Mouse (Mus musculus) neural tube, embryonic 12.5 days (tissue): ENCODE results near the gene Hbp1. TPM values are rescaled to one million over a fixed set of nuclear protein-coding genes. Genes with fewer than 3 reads are reported as not detected.
A peak's percentile ranks its signal among the peaks of the same experiment; 100 is the strongest.

Source experiments
- ATAC-seq: fragments of 200-750 bp; cut with Nextera tagmentation; 2 replicates; pipeline ENCODE4 v1.8.0; 2017; ENCODE audit warnings: low read depth, mild to moderate bottlenecking, moderate TSS enrichment, moderate library complexity; ENCODE audit not compliant: low FRiP score
- H3K27ac ChIP-seq: fragments of 300-500 bp; sonication (generic); 2 replicates; pipeline ENCODE4 v1.5.1; 2016
- H3K27me3 ChIP-seq: fragments of 300-500 bp; sonication (generic); replicated peaks from 2 replicates; pipeline ENCODE4 v1.6.1; 2016; ENCODE audit warnings: mild to moderate bottlenecking
- H3K36me3 ChIP-seq: fragments of 300-500 bp; sonication (generic); 2 replicates; pipeline ENCODE4 v1.6.1; 2016; ENCODE audit warnings: mild to moderate bottlenecking
- H3K4me1 ChIP-seq: fragments of 300-500 bp; sonication (generic); 2 replicates; pipeline ENCODE4 v1.6.1; 2016
- H3K4me2 ChIP-seq: fragments of 300-500 bp; sonication (generic); replicated peaks from 2 replicates; pipeline ENCODE4 v1.6.1; 2016; ENCODE audit warnings: mild to moderate bottlenecking
- H3K4me3 ChIP-seq: fragments of 300-500 bp; sonication (generic); 2 replicates; pipeline ENCODE4 v1.5.1; 2016
- H3K9ac ChIP-seq: fragments of 300-500 bp; sonication (generic); 2 replicates; pipeline ENCODE4 v1.6.1; 2016; ENCODE audit warnings: mild to moderate bottlenecking
- H3K9me3 ChIP-seq: fragments of 300-500 bp; sonication (generic); 2 replicates; pipeline ENCODE4 v1.6.1; 2016; ENCODE audit warnings: mild to moderate bottlenecking
- WGBS: fragments of 180-500 bp; shearing (Covaris S2); methylation state at CpG from one replicate; pipeline ENCODE4 v1.1.7; 2016; 5-methylcytosine and 5-hydroxymethylcytosine counted together
- polyA plus RNA-seq: library from polyadenylated mRNA; unstranded; fragments of >200 nt; fragmentation: Nextera tagmentation; extraction: Ambion mirVana; gene quantifications from 2 replicates; pipeline ENCODE4 v1.2.1, GENCODE M21; 2016

Gene Hbp1
- polyA plus RNA-seq, 1 experiment from 2014 or later: 95.8 TPM

- 0 out of 2 replicates have a peak, but pooled peaks cover 4% of the 10 kb centered on the region for H3K4me1 ChIP-seq
- H3K36me3 ChIP-seq: no peaks in the 10 kb centered on the region
- H3K27me3 ChIP-seq: no peaks in the 10 kb centered on the region
- H3K9ac ChIP-seq: no peak overlapping the region
- H3K27ac ChIP-seq: no peak overlapping the region
- H3K9me3 ChIP-seq: no peaks in the 10 kb centered on the region
- no peak overlapping the region for H3K4me2 ChIP-seq
- ATAC-seq: no peak
- 66% methylated on average over 12 of the region's 12 CpGs for WGBS
- H3K4me3 ChIP-seq: no peak overlapping the region
These were observed 27.4 kb upstream of the Hbp1 start for GRCm38 (mm10) chr12:31977613-31978195.

GRCm38 (mm10) chr12:31976544-31976943 is 26.2 kb upstream of the Hbp1 start:
- Histone ChIP-seq H3K4me1 (0 out of 2 replicates have a peak, but pooled peaks cover 4% of the 10 kb centered on the region), H3K4me3 (no peak overlapping the region), H3K27me3 (no peaks in the 10 kb centered on the region), H3K27ac (no peak overlapping the region), H3K9me3 (no peaks in the 10 kb centered on the region), H3K4me2 (no peak overlapping the region), H3K9ac (no peak overlapping the region), H3K36me3 (no peaks in the 10 kb centered on the region)
- ATAC-seq: no peak
- 53% methylated on average over 7 of the region's 7 CpGs for WGBS

- ATAC-seq: peak; percentile 86
- Histone ChIP-seq H3K9ac (no peak overlapping the region), H3K27ac (no peak overlapping the region), H3K4me2 (no peak overlapping the region), H3K27me3 (no peaks in the 10 kb centered on the region), H3K9me3 (no peaks in the 10 kb centered on the region), H3K36me3 (no peaks in the 10 kb centered on the region; the same call in 1 of the 2 replicates), H3K4me3 (no peak overlapping the region), H3K4me1 (0 out of 2 replicates have a peak, but pooled peaks cover 4% of the 10 kb centered on the region)
- WGBS: 61% methylated on average over 13 of the region's 13 CpGs
These were observed 23.3 kb upstream of the Hbp1 start for GRCm38 (mm10) chr12:31973473-31974172.

GRCm38 (mm10) chr12:31971547-31971946 is 21.2 kb upstream of the Hbp1 start:
- 84% methylated on average over 8 of the region's 8 CpGs for WGBS
- Histone ChIP-seq H3K36me3 (no peaks in the 10 kb centered on the region; the same call in 1 of the 2 replicates), H3K4me1 (0 out of 2 replicates have a peak, but pooled peaks cover 4% of the 10 kb centered on the region), H3K27me3 (no peaks in the 10 kb centered on the region), H3K4me3 (no peak overlapping the region), H3K4me2 (no peak overlapping the region), H3K9me3 (no peaks in the 10 kb centered on the region), H3K9ac (no peak overlapping the region), H3K27ac (no peak overlapping the region)
- ATAC-seq: no peak

GRCm38 (mm10) chr12:31969111-31969510 is 18.8 kb upstream of the Hbp1 start:
- no peaks in the 10 kb centered on the region for H3K27me3 ChIP-seq
- peaks cover 3% of the 10 kb centered on the region for H3K36me3 ChIP-seq
- 0 out of 2 replicates have a peak, but pooled peaks cover 4% of the 10 kb centered on the region for H3K4me1 ChIP-seq
- no peak overlapping the region for H3K4me3 ChIP-seq
- H3K9me3 ChIP-seq: no peaks in the 10 kb centered on the region
- 13% methylated on average over 1 of the region's 1 CpGs for WGBS
- no peak for ATAC-seq
- no peak overlapping the region for H3K9ac ChIP-seq
- no peak overlapping the region for H3K27ac ChIP-seq
- no peak overlapping the region for H3K4me2 ChIP-seq

GRCm38 (mm10) chr12:31967536-31967935 is 17.2 kb upstream of the Hbp1 start:
- no peak overlapping the region for H3K4me2 ChIP-seq
- WGBS: 4% methylated on average over 2 of the region's 2 CpGs
- H3K9me3 ChIP-seq: no peaks in the 10 kb centered on the region
- no peaks in the 10 kb centered on the region for H3K4me1 ChIP-seq
- H3K36me3 ChIP-seq: peaks cover 8% of the 10 kb centered on the region
- H3K9ac ChIP-seq: no peak overlapping the region
- H3K27ac ChIP-seq: no peak overlapping the region
- no peaks in the 10 kb centered on the region for H3K27me3 ChIP-seq
- peak; percentile 54; the same call in 1 of the 2 replicates for ATAC-seq
- no peak overlapping the region for H3K4me3 ChIP-seq

GRCm38 (mm10) chr12:31966405-31966804 is 16.1 kb upstream of the Hbp1 start:
- H3K27ac ChIP-seq: no peak overlapping the region
- no peak overlapping the region for H3K4me3 ChIP-seq
- H3K9me3 ChIP-seq: no peaks in the 10 kb centered on the region
- no peaks in the 10 kb centered on the region for H3K27me3 ChIP-seq
- 91% methylated on average over 4 of the region's 4 CpGs for WGBS
- H3K9ac ChIP-seq: no peak overlapping the region
- no peak overlapping the region for H3K4me2 ChIP-seq
- H3K4me1 ChIP-seq: no peaks in the 10 kb centered on the region
- no peak for ATAC-seq
- H3K36me3 ChIP-seq: peaks cover 8% of the 10 kb centered on the region

- no peaks in the 10 kb centered on the region for H3K9me3 ChIP-seq
- no peaks in the 10 kb centered on the region for H3K27me3 ChIP-seq
- H3K4me2 ChIP-seq: no peak overlapping the region
- peaks cover 8% of the 10 kb centered on the region for H3K36me3 ChIP-seq
- ATAC-seq: no peak
- WGBS: 90% methylated on average over 12 of the region's 12 CpGs
- H3K9ac ChIP-seq: no peak overlapping the region
- H3K4me3 ChIP-seq: no peak overlapping the region
- no peak overlapping the region for H3K27ac ChIP-seq
- H3K4me1 ChIP-seq: no peaks in the 10 kb centered on the region
These were observed 15.3 kb upstream of the Hbp1 start for GRCm38 (mm10) chr12:31965517-31966212.

- Histone ChIP-seq H3K9ac (no peak overlapping the region), H3K4me3 (no peak overlapping the region), H3K36me3 (peaks cover 8% of the 10 kb centered on the region; the same call in 1 of the 2 replicates), H3K27me3 (no peaks in the 10 kb centered on the region), H3K27ac (no peak overlapping the region), H3K9me3 (no peaks in the 10 kb centered on the region), H3K4me2 (no peak overlapping the region), H3K4me1 (no peaks in the 10 kb centered on the region)
- 78% methylated on average over 6 of the region's 6 CpGs for WGBS
- ATAC-seq: no peak
These were observed 13.7 kb upstream of the Hbp1 start for GRCm38 (mm10) chr12:31964074-31964473.

- 88% methylated on average over 4 of the region's 4 CpGs for whole genome bisulfite sequencing
- Histone ChIP-seq H3K27ac (no peak overlapping the region), H3K27me3 (no peaks in the 10 kb centered on the region), H3K9me3 (no peaks in the 10 kb centered on the region), H3K4me1 (no peaks in the 10 kb centered on the region), H3K36me3 (no peaks in the 10 kb centered on the region), H3K4me3 (no peak overlapping the region), H3K9ac (no peak overlapping the region), H3K4me2 (no peak overlapping the region)
- ATAC-seq: no peak
These were observed 5.5 kb upstream of the Hbp1 start for GRCm38 (mm10) chr12:31955843-31956242.

- H3K4me2 ChIP-seq: peak overlapping the region; percentile 66
- no peaks in the 10 kb centered on the region for H3K9me3 ChIP-seq
- H3K4me3 ChIP-seq: peak overlapping the region; percentile 38
- no peaks in the 10 kb centered on the region for H3K36me3 ChIP-seq
- H3K27me3 ChIP-seq: no peaks in the 10 kb centered on the region
- no peaks in the 10 kb centered on the region for H3K4me1 ChIP-seq
- H3K9ac ChIP-seq: peak overlapping the region; percentile 47; the same call in 1 of the 2 replicates
- ATAC-seq: no peak
- H3K27ac ChIP-seq: 0 out of 2 replicates have a peak overlapping the region, but pooled peaks have one; percentile 51
- 7% methylated on average over 9 of the region's 9 CpGs for WGBS
These were observed 310 bp upstream of the Hbp1 start for GRCm38 (mm10) chr12:31950659-31951031.

- Histone ChIP-seq H3K9me3 (no peaks in the 10 kb centered on the region), H3K27ac (peak overlapping the region; percentile 93), H3K27me3 (no peaks in the 10 kb centered on the region), H3K4me1 (no peaks in the 10 kb centered on the region), H3K4me2 (peak overlapping the region; percentile 59), H3K9ac (peak overlapping the region; percentile 93), H3K4me3 (peak overlapping the region; percentile 92), H3K36me3 (no peaks in the 10 kb centered on the region)
- ATAC-seq: peak; percentile 88
- WGBS: under 1% methylated on average over 58 of the region's 58 CpGs
These were observed 1.1 kb downstream of the Hbp1 start for GRCm38 (mm10) chr12:31949193-31949741.
